Mouse (Mus musculus) liver, embryonic 12.5 days (tissue): ENCODE measurements around the gene Plxna2. TPM values are rescaled to one million over a fixed set of nuclear protein-coding genes. Genes with fewer than 3 reads are reported as not detected.

Source experiments
- ATAC-seq: fragments of 200-750 bp; cut with Nextera tagmentation; 2 replicates; pipeline ENCODE4 v1.8.0; 2017; ENCODE audit warnings: moderate number of reproducible peaks, mild to moderate bottlenecking, moderate library complexity
- H3K27ac ChIP-seq: fragments of 300-500 bp; sonication (generic); 2 replicates; pipeline ENCODE4 v1.5.1; 2016; ENCODE audit warnings: mild to moderate bottlenecking
- H3K27me3 ChIP-seq: fragments of 300-500 bp; sonication (generic); replicated peaks from 2 replicates; pipeline ENCODE4 v1.6.1; 2016; ENCODE audit warnings: mild to moderate bottlenecking, moderate library complexity
- H3K36me3 ChIP-seq: fragments of 300-500 bp; sonication (generic); 2 replicates; pipeline ENCODE4 v1.6.1; 2016; ENCODE audit warnings: mild to moderate bottlenecking, moderate library complexity
- H3K4me1 ChIP-seq: fragments of 300-500 bp; sonication (generic); 2 replicates; pipeline ENCODE4 v1.6.1; 2016
- H3K4me2 ChIP-seq: fragments of 300-500 bp; sonication (generic); 2 replicates; pipeline ENCODE4 v1.6.1; 2016; ENCODE audit warnings: mild to moderate bottlenecking, moderate library complexity
- H3K4me3 ChIP-seq: fragments of 300-500 bp; sonication (generic); 2 replicates; pipeline ENCODE4 v1.5.1; 2016; ENCODE audit warnings: mild to moderate bottlenecking, moderate library complexity
- H3K9ac ChIP-seq: fragments of 300-500 bp; sonication (generic); 2 replicates; pipeline ENCODE4 v1.6.1; 2016; ENCODE audit warnings: mild to moderate bottlenecking, moderate library complexity
- H3K9me3 ChIP-seq: fragments of 300-500 bp; sonication (generic); replicated peaks from 2 replicates; pipeline ENCODE4 v1.6.1; 2016; ENCODE audit warnings: mild to moderate bottlenecking, moderate library complexity
- WGBS: fragments of 180-500 bp; shearing (Covaris S2); methylation state at CpG from one replicate; pipeline ENCODE4 v1.1.7; 2016; ENCODE audit not compliant: insufficient replicate concordance; 5-methylcytosine and 5-hydroxymethylcytosine counted together
- polyA plus RNA-seq: library from polyadenylated mRNA; unstranded; fragments of >200 nt; fragmentation: Nextera tagmentation; extraction: Ambion mirVana; gene quantifications from 2 replicates; pipeline ENCODE4 v1.2.1, GENCODE M21; 2016

Plxna2 gene
- polyA plus RNA-seq = 1.8 and 2.1 TPM in 2 replicates

GRCm38 (mm10) chr1:194617918-194618317, at the start of gene Plxna2:
Gene Plxna2, plus strand, starts transcription at chr1:194618218.
- no peak within 1 kb of the TSS; the same call in 1 of the 2 replicates for H3K27ac ChIP-seq
- no peak for ATAC-seq
- H3K27me3 ChIP-seq = peaks cover 22% of the 10 kb centered on the region; the same call in 1 of the 2 replicates
- no peaks in the 10 kb centered on the region for H3K36me3 ChIP-seq
- no peaks in the 10 kb centered on the region for H3K9me3 ChIP-seq
- H3K9ac ChIP-seq = peak within 1 kb of the TSS; percentile 78
- H3K4me1 ChIP-seq = peaks cover 56% of the 10 kb centered on the region
- peak within 1 kb of the TSS; percentile 76 for H3K4me3 ChIP-seq
- WGBS = 73% methylated on average over 2 of the region's 2 CpGs
- peak within 1 kb of the TSS; percentile 98 for H3K4me2 ChIP-seq

- Histone ChIP-seq H3K27ac (no peak overlapping the region), H3K9me3 (no peaks in the 10 kb centered on the region), H3K9ac (no peak overlapping the region), H3K4me3 (no peak overlapping the region), H3K4me2 (no peak overlapping the region), H3K27me3 (0 out of 2 replicates have a peak, but pooled peaks cover 2% of the 10 kb centered on the region), H3K4me1 (no peaks in the 10 kb centered on the region), H3K36me3 (no peaks in the 10 kb centered on the region)
- 59% methylated on average over 3 of the region's 3 CpGs for WGBS
- ATAC-seq = no peak
These were observed 44.1 kb upstream of the Plxna2 start for GRCm38 (mm10) chr1:194573870-194574269.

- Histone ChIP-seq H3K9me3 (no peaks in the 10 kb centered on the region), H3K27ac (no peak overlapping the region), H3K36me3 (no peaks in the 10 kb centered on the region), H3K4me2 (no peak overlapping the region), H3K4me3 (no peak overlapping the region), H3K27me3 (0 out of 2 replicates have a peak, but pooled peaks cover 2% of the 10 kb centered on the region), H3K4me1 (no peaks in the 10 kb centered on the region), H3K9ac (no peak overlapping the region)
- ATAC-seq = no peak
- 72% methylated on average over 3 of the region's 3 CpGs for WGBS
These were observed 39.7 kb upstream of the Plxna2 start for GRCm38 (mm10) chr1:194578270-194578669.

GRCm38 (mm10) chr1:194580539-194580938, 37.5 kb upstream of the Plxna2 start:
- Histone ChIP-seq H3K9ac (no peak overlapping the region), H3K27me3 (0 out of 2 replicates have a peak, but pooled peaks cover 2% of the 10 kb centered on the region), H3K4me3 (no peak overlapping the region), H3K4me2 (no peak overlapping the region), H3K27ac (no peak overlapping the region), H3K4me1 (no peaks in the 10 kb centered on the region), H3K9me3 (no peaks in the 10 kb centered on the region), H3K36me3 (no peaks in the 10 kb centered on the region)
- ATAC-seq = peak; percentile 72

- Histone ChIP-seq H3K9ac (no peak overlapping the region), H3K4me2 (no peak overlapping the region), H3K4me1 (no peaks in the 10 kb centered on the region), H3K9me3 (no peaks in the 10 kb centered on the region), H3K27ac (no peak overlapping the region), H3K4me3 (no peak overlapping the region), H3K27me3 (no peaks in the 10 kb centered on the region), H3K36me3 (no peaks in the 10 kb centered on the region)
- 76% methylated on average over 1 of the region's 1 CpGs for WGBS
- no peak for ATAC-seq
These were observed 31.3 kb upstream of the Plxna2 start for GRCm38 (mm10) chr1:194586670-194587069.

GRCm38 (mm10) chr1:194587532-194587931, 30.5 kb upstream of the Plxna2 start:
- Histone ChIP-seq H3K27ac (no peak overlapping the region), H3K36me3 (no peaks in the 10 kb centered on the region), H3K4me1 (no peaks in the 10 kb centered on the region), H3K27me3 (no peaks in the 10 kb centered on the region; the same call in 1 of the 2 replicates), H3K9me3 (no peaks in the 10 kb centered on the region), H3K9ac (no peak overlapping the region), H3K4me3 (no peak overlapping the region), H3K4me2 (no peak overlapping the region)
- ATAC-seq = no peak

- H3K4me3 ChIP-seq = no peak overlapping the region
- no peak overlapping the region for H3K4me2 ChIP-seq
- no peak for ATAC-seq
- no peak overlapping the region for H3K9ac ChIP-seq
- H3K36me3 ChIP-seq = no peaks in the 10 kb centered on the region
- H3K4me1 ChIP-seq = no peaks in the 10 kb centered on the region
- H3K27ac ChIP-seq = no peak overlapping the region
- H3K27me3 ChIP-seq = no peaks in the 10 kb centered on the region; the same call in 1 of the 2 replicates
- H3K9me3 ChIP-seq = no peaks in the 10 kb centered on the region
- WGBS = 34% methylated on average over 1 of the region's 1 CpGs
These were observed 29.9 kb upstream of the Plxna2 start for GRCm38 (mm10) chr1:194587956-194588668.

GRCm38 (mm10) chr1:194588711-194589451, 29.1 kb upstream of the Plxna2 start:
- no peaks in the 10 kb centered on the region for H3K36me3 ChIP-seq
- no peak overlapping the region for H3K27ac ChIP-seq
- H3K4me2 ChIP-seq = no peak overlapping the region
- no peaks in the 10 kb centered on the region for H3K4me1 ChIP-seq
- H3K9ac ChIP-seq = no peak overlapping the region
- no peak for ATAC-seq
- H3K27me3 ChIP-seq = no peaks in the 10 kb centered on the region; the same call in 1 of the 2 replicates
- no peak overlapping the region for H3K4me3 ChIP-seq
- WGBS = 52% methylated on average over 1 of the region's 1 CpGs
- no peaks in the 10 kb centered on the region for H3K9me3 ChIP-seq

GRCm38 (mm10) chr1:194593155-194593554, 24.9 kb upstream of the Plxna2 start:
- Histone ChIP-seq H3K4me3 (no peak overlapping the region), H3K36me3 (no peaks in the 10 kb centered on the region), H3K27ac (no peak overlapping the region), H3K9me3 (no peaks in the 10 kb centered on the region), H3K27me3 (no peaks in the 10 kb centered on the region; the same call in 1 of the 2 replicates), H3K9ac (no peak overlapping the region), H3K4me1 (no peaks in the 10 kb centered on the region), H3K4me2 (no peak overlapping the region)
- no peak for ATAC-seq
- WGBS = 68% methylated on average over 5 of the region's 5 CpGs

GRCm38 (mm10) chr1:194607406-194608261, 10.4 kb upstream of the Plxna2 start:
- Histone ChIP-seq H3K27me3 (no peaks in the 10 kb centered on the region), H3K36me3 (no peaks in the 10 kb centered on the region), H3K9me3 (no peaks in the 10 kb centered on the region), H3K9ac (no peak overlapping the region), H3K4me1 (peaks cover 8% of the 10 kb centered on the region), H3K27ac (no peak overlapping the region), H3K4me3 (no peak overlapping the region), H3K4me2 (no peak overlapping the region)
- WGBS = 45% methylated on average over 5 of the region's 5 CpGs
- no peak for ATAC-seq

GRCm38 (mm10) chr1:194610516-194610915, 7.5 kb upstream of the Plxna2 start:
- WGBS = 9% methylated on average over 2 of the region's 2 CpGs
- peak; percentile 57 for ATAC-seq
- no peak overlapping the region for H3K27ac ChIP-seq
- no peak overlapping the region for H3K4me3 ChIP-seq
- peaks cover 26% of the 10 kb centered on the region for H3K4me1 ChIP-seq
- H3K27me3 ChIP-seq = no peaks in the 10 kb centered on the region
- H3K9ac ChIP-seq = no peak overlapping the region
- H3K9me3 ChIP-seq = no peaks in the 10 kb centered on the region
- no peaks in the 10 kb centered on the region for H3K36me3 ChIP-seq
- H3K4me2 ChIP-seq = no peak overlapping the region

- H3K9ac ChIP-seq = no peak overlapping the region
- H3K27me3 ChIP-seq = no peaks in the 10 kb centered on the region
- no peaks in the 10 kb centered on the region for H3K36me3 ChIP-seq
- peaks cover 26% of the 10 kb centered on the region for H3K4me1 ChIP-seq
- H3K27ac ChIP-seq = no peak overlapping the region
- no peak for ATAC-seq
- 59% methylated on average over 1 of the region's 1 CpGs for WGBS
- no peak overlapping the region for H3K4me3 ChIP-seq
- H3K9me3 ChIP-seq = no peaks in the 10 kb centered on the region
- H3K4me2 ChIP-seq = no peak overlapping the region
These were observed 5.4 kb upstream of the Plxna2 start for GRCm38 (mm10) chr1:194612628-194613027.
